Mouse (Mus musculus) kidney, embryonic 15.5 days (tissue): ENCODE measurements around the gene Vps35l. TPM values are rescaled to one million over a fixed set of nuclear protein-coding genes. Genes with fewer than 3 reads are reported as not detected.

ENCODE experiments used
- ATAC-seq: fragments of 200-750 bp; cut with Nextera tagmentation; replicated peaks from 2 replicates; pipeline ENCODE4 v1.8.0; 2017; ENCODE audit warnings: moderate TSS enrichment; ENCODE audit not compliant: low FRiP score
- H3K27ac ChIP-seq: fragments of 300-500 bp; sonication (generic); 2 replicates; pipeline ENCODE4 v1.5.1; 2015; ENCODE audit warnings: mild to moderate bottlenecking, inconsistent platforms
- H3K27me3 ChIP-seq: fragments of 300-500 bp; sonication (generic); 2 replicates; pipeline ENCODE4 v1.6.1; 2015; ENCODE audit warnings: inconsistent platforms
- H3K36me3 ChIP-seq: fragments of 300-500 bp; sonication (generic); 2 replicates; pipeline ENCODE4 v1.6.1; 2015; ENCODE audit warnings: inconsistent platforms
- H3K4me1 ChIP-seq: fragments of 300-500 bp; sonication (generic); 2 replicates; pipeline ENCODE4 v1.6.1; 2015; ENCODE audit warnings: inconsistent platforms
- H3K4me2 ChIP-seq: fragments of 300-500 bp; sonication (generic); 2 replicates; pipeline ENCODE4 v1.6.1; 2015; ENCODE audit warnings: moderate library complexity, mild to moderate bottlenecking, inconsistent platforms
- H3K4me3 ChIP-seq: fragments of 300-500 bp; sonication (generic); replicated peaks from 2 replicates; pipeline ENCODE4 v1.5.1; 2015; ENCODE audit warnings: mild to moderate bottlenecking, inconsistent platforms
- H3K9ac ChIP-seq: fragments of 300-500 bp; sonication (generic); 2 replicates; pipeline ENCODE4 v1.6.1; 2015; ENCODE audit warnings: mild to moderate bottlenecking, inconsistent platforms
- H3K9me3 ChIP-seq: fragments of 300-500 bp; sonication (generic); replicated peaks from 2 replicates; pipeline ENCODE4 v1.6.1; 2016; ENCODE audit warnings: inconsistent platforms
- WGBS: fragments of 180-500 bp; shearing (Covaris S2); methylation state at CpG from one replicate; pipeline ENCODE4 v1.1.7; 2015; ENCODE audit warnings: mixed read lengths; 5-methylcytosine and 5-hydroxymethylcytosine counted together
- polyA plus RNA-seq: library from polyadenylated mRNA; unstranded; fragments of >200 nt; fragmentation: Nextera tagmentation; extraction: Ambion mirVana; gene quantifications from 2 replicates; pipeline ENCODE4 v1.2.1, GENCODE M21; 2015

Gene Vps35l
- polyA plus RNA-seq, 1 experiment from 2014 or later = 72.0 TPM

DNA sequence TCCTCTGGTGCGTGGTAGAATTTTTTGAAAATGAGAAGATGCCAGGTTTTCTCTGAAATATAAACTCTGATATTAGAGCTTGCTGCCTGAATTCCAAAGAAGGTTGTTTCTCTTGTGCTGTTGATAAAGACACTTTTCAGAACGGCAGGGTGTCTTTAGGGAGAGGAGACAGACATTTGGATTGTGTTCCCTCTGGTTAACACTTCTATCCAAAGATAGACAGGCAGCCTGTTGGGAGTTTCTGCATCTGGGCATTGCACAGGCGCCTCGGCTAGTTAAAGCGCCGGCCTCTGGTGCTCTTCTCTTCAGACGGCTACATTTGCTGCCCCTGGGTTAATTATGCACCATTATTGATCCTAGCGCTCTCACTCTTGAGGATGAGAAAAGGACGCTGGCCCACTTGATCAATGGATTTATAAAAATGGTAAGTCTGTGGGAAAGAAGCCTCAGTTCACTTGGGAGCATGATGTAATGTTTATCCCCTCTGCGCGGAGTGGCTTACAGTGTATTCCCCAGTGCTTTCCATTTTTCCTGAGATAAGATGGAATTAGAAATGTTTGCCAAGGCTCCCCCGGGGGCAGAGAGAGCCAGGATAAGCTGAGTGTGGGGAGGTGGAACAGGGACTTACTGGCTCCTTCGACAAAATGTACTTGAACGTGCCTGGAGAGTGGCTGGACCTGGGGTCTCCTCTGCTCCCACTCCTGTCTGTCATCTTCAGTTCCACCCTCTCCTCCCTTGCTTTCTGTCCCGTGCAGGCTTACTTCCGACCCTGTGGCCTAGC, 66.8 kb downstream of the Vps35l start:
- no peak overlapping the region for H3K4me3 ChIP-seq
- WGBS = 77% methylated on average over 16 of the region's 16 CpGs

DNA sequence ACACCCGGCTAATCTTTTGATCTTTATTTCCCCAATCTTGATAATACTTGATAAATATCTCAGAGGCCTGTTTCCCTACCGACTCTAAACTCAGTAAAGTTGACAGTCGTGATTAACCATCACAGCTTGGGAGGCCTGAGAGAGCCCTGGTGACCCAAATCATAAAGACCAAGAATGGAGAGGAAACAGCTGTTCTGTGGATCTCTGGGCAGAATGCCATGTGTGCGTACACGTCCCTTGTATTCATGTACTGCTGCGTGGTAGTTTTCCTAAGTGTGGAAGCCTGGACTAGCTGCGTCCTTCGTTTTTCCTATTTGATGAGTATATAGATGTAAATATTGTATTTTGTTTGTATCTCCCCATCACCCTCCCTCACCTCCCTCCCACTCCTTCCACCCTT, 67.9 kb downstream of the Vps35l start:
- 59% methylated on average over 8 of the region's 8 CpGs for WGBS
- H3K9ac ChIP-seq = no peak overlapping the region
- H3K4me1 ChIP-seq = peaks cover 9% of the 10 kb centered on the region; the same call in 1 of the 2 replicates
- H3K4me2 ChIP-seq = no peak overlapping the region
- H3K9me3 ChIP-seq = no peaks in the 10 kb centered on the region
- peak; percentile 74 for ATAC-seq
- peak overlapping the region; percentile 22; the same call in 1 of the 2 replicates for H3K27ac ChIP-seq
- no peaks in the 10 kb centered on the region for H3K27me3 ChIP-seq
- no peak overlapping the region for H3K4me3 ChIP-seq
- H3K36me3 ChIP-seq = peaks cover 34% of the 10 kb centered on the region

More for the DNA sequence above, 66.8 kb downstream of the Vps35l start:
- Histone ChIP-seq H3K9ac (no peak overlapping the region), H3K27ac (peak overlapping the region; percentile 18; the same call in 1 of the 2 replicates), H3K4me1 (peaks cover 9% of the 10 kb centered on the region; the same call in 1 of the 2 replicates), H3K36me3 (peaks cover 43% of the 10 kb centered on the region), H3K9me3 (no peaks in the 10 kb centered on the region), H3K27me3 (no peaks in the 10 kb centered on the region), H3K4me2 (no peak overlapping the region)
- no peak for ATAC-seq

DNA sequence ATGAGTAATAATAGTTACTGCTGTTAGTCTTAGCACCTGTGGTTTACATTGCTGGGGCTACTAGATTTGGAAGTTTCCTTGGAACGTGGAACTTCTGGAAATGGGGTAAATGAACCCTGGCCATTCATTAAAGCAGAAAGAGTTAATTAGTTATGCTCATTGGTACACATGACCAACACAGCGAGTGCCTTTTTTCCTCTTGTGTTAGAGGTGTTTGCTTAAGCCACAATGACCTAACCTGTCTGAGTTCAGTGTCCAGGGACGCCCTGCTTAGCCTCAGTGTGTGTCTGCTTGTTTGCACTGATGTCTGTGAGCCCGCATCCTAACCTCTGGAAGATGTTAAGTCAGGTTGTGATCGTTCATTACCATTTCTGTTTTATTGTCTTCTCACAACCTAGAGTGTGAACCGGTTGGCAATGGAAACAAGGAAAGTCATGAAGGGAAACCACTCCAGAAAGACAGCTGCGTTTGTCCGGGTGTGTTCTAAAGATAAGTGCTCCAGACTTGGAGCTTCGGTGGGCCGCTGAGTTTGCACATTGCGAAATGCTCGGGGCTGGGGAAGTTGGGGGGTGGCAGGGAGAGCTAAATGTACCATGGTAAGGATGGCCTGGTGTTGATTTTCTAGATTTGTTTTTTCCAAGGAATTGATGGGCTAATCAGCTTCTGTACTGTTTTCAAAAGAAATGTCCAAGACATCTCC, 71.5 kb downstream of the Vps35l start:
- Histone ChIP-seq H3K27ac (no peak overlapping the region), H3K4me3 (no peak overlapping the region), H3K9me3 (no peaks in the 10 kb centered on the region), H3K4me1 (peaks cover 9% of the 10 kb centered on the region; the same call in 1 of the 2 replicates), H3K9ac (no peak overlapping the region), H3K4me2 (no peak overlapping the region), H3K27me3 (no peaks in the 10 kb centered on the region), H3K36me3 (peaks cover 47% of the 10 kb centered on the region)
- ATAC-seq = no peak
- WGBS = 80% methylated on average over 12 of the region's 12 CpGs

DNA sequence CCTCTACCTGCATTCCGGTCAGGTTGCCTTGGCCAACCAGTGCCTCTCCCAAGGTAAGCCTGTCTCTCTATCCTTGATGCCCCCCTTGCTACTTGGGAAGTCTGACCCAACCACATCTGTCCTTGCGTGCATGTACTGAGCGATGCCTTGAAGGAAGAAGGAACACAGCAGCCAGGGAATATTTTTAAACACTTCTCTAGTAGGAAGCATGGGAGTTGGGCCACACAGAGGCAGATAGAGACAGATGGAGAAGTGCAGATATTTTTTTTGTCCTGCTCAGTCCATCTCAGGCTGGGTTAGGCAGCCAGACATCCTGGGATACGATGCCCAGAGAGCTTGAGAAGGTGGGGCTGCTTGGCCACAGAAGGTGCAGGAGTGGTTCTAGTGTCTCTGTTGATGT, 73.6 kb downstream of the Vps35l start:
- Histone ChIP-seq H3K27me3 (no peaks in the 10 kb centered on the region), H3K4me2 (no peak overlapping the region), H3K4me1 (0 out of 2 replicates have a peak, but pooled peaks cover 2% of the 10 kb centered on the region), H3K36me3 (peaks cover 67% of the 10 kb centered on the region), H3K9me3 (no peaks in the 10 kb centered on the region), H3K27ac (no peak overlapping the region), H3K9ac (no peak overlapping the region), H3K4me3 (no peak overlapping the region)
- 89% methylated on average over 4 of the region's 4 CpGs for WGBS
- ATAC-seq = no peak

DNA sequence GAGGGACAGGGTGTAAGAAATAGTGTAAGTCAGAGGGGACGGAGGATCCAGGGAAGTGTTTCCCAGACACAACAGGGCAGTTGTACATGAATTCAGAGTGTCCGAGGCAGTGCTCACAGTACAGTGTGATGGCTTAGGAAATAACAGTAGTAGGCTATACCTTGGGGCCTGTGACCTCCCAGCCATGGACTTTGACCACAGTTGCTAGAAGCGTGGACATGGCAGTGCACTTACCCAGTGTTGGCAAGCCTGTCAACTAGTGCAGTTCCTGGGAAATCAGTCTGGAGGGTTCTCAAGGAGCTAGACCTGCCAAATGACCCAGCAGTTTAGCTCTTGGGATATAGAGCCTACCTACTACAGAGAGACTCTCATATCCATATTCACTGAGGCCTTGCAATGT, 76.2 kb downstream of the Vps35l start:
- H3K27ac ChIP-seq = no peak overlapping the region
- H3K27me3 ChIP-seq = no peaks in the 10 kb centered on the region
- no peak for ATAC-seq
- no peak overlapping the region for H3K4me2 ChIP-seq
- no peak overlapping the region for H3K4me3 ChIP-seq
- H3K9me3 ChIP-seq = no peaks in the 10 kb centered on the region
- 95% methylated on average over 3 of the region's 3 CpGs for WGBS
- H3K36me3 ChIP-seq = peaks cover 74% of the 10 kb centered on the region
- H3K9ac ChIP-seq = no peak overlapping the region
- peaks cover 3% of the 10 kb centered on the region; the same call in 1 of the 2 replicates for H3K4me1 ChIP-seq

DNA sequence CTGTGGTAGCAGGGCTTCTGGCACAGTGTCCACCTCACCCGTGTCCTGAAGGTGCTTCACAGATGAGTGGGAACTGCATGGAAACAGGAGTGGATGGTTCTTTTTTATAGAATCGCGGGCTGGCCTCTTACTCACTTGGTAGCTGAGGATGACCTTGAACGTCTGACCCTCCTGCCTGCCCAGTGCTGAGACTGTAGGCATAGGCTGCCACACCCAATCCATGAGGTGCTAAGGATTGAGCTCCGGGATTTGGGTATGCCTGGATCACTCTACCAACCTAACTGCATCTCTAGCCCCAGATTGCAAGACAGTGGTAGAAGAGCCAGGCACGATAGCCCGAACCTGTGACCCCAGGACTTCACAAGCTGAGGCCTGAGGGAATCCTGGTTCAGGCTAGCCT, 77.7 kb downstream of the Vps35l start:
- ATAC-seq = no peak
- WGBS = 90% methylated on average over 7 of the region's 7 CpGs
- Histone ChIP-seq H3K4me3 (no peak overlapping the region), H3K36me3 (peaks cover 68% of the 10 kb centered on the region), H3K9ac (no peak overlapping the region), H3K9me3 (no peaks in the 10 kb centered on the region), H3K4me2 (no peak overlapping the region), H3K27me3 (no peaks in the 10 kb centered on the region), H3K27ac (no peak overlapping the region), H3K4me1 (peaks cover 6% of the 10 kb centered on the region; the same call in 1 of the 2 replicates)

DNA sequence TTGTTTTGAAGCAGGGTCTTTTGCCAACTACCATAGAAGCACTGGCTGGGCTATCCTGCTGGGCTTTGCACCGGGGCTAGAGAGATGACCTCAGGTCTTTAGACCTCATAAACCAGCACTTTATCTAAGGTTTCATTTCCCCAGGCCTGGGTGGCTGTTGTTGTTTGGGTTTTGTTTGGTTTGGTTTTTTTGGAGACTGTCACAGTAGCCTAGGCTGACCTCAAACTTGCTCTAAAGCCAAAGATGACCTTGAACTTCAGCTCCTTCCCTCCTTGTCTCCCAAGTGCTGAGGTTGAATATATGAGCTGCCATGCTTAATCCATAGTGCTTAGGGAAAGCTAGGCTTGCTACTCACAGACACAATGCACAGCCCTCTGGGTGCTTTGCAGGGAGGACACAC, 79.6 kb downstream of the Vps35l start:
- WGBS = 46% methylated on average over 1 of the region's 1 CpGs
- peaks cover 12% of the 10 kb centered on the region; the same call in 1 of the 2 replicates for H3K4me1 ChIP-seq
- H3K9me3 ChIP-seq = no peaks in the 10 kb centered on the region
- no peak overlapping the region for H3K9ac ChIP-seq
- no peak overlapping the region for H3K4me3 ChIP-seq
- no peak for ATAC-seq
- H3K27me3 ChIP-seq = no peaks in the 10 kb centered on the region
- H3K27ac ChIP-seq = no peak overlapping the region
- H3K36me3 ChIP-seq = peaks cover 57% of the 10 kb centered on the region
- H3K4me2 ChIP-seq = no peak overlapping the region

DNA sequence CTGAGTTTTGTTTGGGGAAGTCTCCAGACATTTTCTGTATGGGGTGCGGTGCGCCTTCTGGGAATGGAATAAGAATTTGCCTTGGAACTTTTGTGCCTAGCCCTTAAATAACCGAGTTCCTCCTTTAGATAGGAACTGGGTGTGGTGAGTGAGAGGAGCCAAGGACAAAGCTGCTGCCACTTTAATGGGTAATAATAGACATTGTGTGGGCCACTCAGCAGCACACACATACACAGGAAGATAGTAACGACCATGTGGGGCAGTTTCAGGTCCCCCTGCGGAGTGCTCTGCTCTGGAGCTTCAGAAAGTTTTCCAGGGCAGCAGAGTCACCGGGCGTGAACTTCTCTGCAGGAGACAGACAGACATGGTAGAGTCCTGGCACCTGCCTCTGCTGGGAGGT, 81.3 kb downstream of the Vps35l start:
- Histone ChIP-seq H3K4me2 (no peak overlapping the region), H3K36me3 (peaks cover 47% of the 10 kb centered on the region), H3K27me3 (no peaks in the 10 kb centered on the region), H3K27ac (no peak overlapping the region), H3K9me3 (no peaks in the 10 kb centered on the region), H3K4me3 (no peak overlapping the region), H3K9ac (no peak overlapping the region), H3K4me1 (peaks cover 12% of the 10 kb centered on the region; the same call in 1 of the 2 replicates)
- WGBS = 70% methylated on average over 7 of the region's 7 CpGs
- ATAC-seq = no peak

DNA sequence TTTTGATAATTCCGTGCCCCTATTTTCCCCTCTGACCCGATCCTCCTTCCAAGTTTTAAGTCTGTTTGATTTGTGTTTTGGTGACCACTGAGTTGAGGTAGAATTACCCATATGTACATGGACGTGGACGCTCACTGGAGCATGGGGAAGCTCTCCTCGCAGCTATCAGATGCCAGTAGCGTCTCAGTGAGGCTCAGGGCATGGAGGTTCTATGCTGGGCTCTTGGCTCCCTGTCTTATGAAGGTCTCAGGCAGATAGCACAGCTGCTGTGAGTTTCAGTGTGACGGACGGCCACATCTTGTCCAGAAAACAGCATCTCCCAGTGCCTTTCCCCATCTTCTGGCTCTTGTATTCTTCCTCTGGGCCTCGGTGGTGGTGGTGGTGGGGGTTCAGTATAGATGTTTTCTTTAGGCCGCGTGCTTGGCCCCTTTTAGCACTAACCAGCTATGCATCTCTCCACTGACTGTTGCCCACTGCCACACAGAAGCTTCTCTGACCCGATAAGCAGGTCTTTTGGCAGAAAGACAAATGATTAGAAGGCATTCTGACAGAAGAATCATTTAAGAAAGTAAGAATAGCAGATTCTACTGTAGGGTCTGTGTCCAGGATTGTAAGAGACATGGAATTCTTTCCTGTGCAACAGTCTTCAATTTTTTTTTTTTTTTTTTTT, 82.0 kb downstream of the Vps35l start:
- H3K4me1 ChIP-seq = peaks cover 12% of the 10 kb centered on the region; the same call in 1 of the 2 replicates
- H3K4me2 ChIP-seq = no peak overlapping the region
- H3K4me3 ChIP-seq = no peak overlapping the region
- H3K9ac ChIP-seq = no peak overlapping the region
- peaks cover 46% of the 10 kb centered on the region for H3K36me3 ChIP-seq
- no peak for ATAC-seq
- H3K9me3 ChIP-seq = no peaks in the 10 kb centered on the region
- no peak overlapping the region for H3K27ac ChIP-seq
- no peaks in the 10 kb centered on the region for H3K27me3 ChIP-seq
- 75% methylated on average over 12 of the region's 12 CpGs for WGBS

DNA sequence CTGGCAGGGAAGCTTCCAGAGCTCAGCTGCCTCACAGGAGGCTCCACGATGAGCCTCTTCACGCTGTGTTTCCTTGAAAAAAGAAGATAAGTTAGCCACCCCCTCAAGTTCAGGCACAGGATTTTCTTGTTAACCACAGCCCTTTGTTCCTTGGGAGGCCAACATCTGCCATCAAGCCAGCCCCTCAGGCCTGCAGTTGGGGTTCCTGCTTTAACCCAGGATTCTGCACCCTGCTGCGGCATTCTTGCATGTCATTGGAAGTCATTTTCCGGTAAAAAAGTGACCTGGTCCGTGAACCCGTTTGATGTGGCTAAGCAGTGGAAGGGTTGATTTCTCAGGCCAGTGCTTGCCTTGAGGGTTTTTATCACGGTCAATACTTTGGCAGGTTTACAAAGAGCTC, 84.4 kb downstream of the Vps35l start:
- no peak overlapping the region for H3K4me3 ChIP-seq
- H3K9me3 ChIP-seq = no peaks in the 10 kb centered on the region
- peaks cover 30% of the 10 kb centered on the region for H3K36me3 ChIP-seq
- peak; percentile 56 for ATAC-seq
- H3K9ac ChIP-seq = no peak overlapping the region
- H3K27ac ChIP-seq = peak overlapping the region; percentile 84
- no peak overlapping the region for H3K4me2 ChIP-seq
- no peaks in the 10 kb centered on the region for H3K27me3 ChIP-seq
- peaks cover 10% of the 10 kb centered on the region; the same call in 1 of the 2 replicates for H3K4me1 ChIP-seq
- WGBS = 39% methylated on average over 7 of the region's 7 CpGs

DNA sequence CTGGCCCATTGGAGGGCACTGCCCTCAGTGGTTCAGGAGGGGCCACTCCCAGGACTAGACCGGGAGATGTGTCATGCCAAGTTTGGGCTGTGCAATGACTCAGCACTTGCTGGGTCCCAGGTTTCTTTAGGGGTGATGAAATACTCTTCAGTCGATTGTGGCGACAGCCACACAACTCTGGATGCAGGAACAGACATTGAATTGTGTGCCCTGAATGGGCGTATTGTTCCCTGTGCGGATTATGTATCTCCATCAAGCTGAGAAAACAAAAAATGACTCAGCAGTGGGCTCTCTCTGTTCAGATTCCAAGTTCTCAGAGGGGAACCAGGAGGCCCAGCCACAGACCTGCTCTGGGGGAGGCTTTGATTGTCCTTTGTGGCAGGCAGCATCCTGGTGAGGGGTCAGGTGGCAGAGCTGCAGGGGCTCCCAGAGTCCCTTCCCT, 88.0 kb downstream of the Vps35l start:
- Histone ChIP-seq H3K4me3 (no peak overlapping the region), H3K9me3 (no peaks in the 10 kb centered on the region), H3K36me3 (peaks cover 27% of the 10 kb centered on the region), H3K4me2 (no peak overlapping the region), H3K27me3 (no peaks in the 10 kb centered on the region), H3K4me1 (0 out of 2 replicates have a peak, but pooled peaks cover 6% of the 10 kb centered on the region), H3K27ac (no peak overlapping the region), H3K9ac (no peak overlapping the region)
- 74% methylated on average over 5 of the region's 5 CpGs for WGBS
- ATAC-seq = no peak

DNA sequence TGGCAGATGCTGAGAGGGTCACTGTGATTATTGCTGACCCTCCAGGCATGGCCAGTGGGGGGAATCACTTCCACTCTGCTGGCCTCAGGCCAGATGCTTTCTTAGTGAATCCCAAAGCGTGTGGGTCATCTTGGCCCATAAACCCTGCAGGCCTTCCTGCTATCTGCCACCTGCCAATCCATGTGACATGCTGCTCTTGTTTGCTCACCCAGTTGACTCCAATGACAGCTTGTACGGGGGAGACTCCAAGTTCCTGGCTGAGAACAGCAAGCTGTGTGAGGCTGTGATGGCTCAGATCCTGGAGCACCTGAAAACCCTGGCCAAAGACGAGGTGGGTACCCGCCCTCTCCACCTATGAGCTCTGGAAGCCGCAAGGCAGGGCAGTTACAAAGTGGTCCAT, 97.9 kb downstream of the Vps35l start:
- ATAC-seq = no peak
- H3K4me2 ChIP-seq = no peak overlapping the region
- no peaks in the 10 kb centered on the region for H3K27me3 ChIP-seq
- H3K9ac ChIP-seq = no peak overlapping the region
- 77% methylated on average over 5 of the region's 5 CpGs for WGBS
- no peak overlapping the region for H3K4me3 ChIP-seq
- no peak overlapping the region for H3K27ac ChIP-seq
- H3K36me3 ChIP-seq = peaks cover 98% of the 10 kb centered on the region
- H3K4me1 ChIP-seq = no peaks in the 10 kb centered on the region
- no peaks in the 10 kb centered on the region for H3K9me3 ChIP-seq
